ENCODE assay signal across 21 mouse cellular contexts in the genomic region with DNA sequence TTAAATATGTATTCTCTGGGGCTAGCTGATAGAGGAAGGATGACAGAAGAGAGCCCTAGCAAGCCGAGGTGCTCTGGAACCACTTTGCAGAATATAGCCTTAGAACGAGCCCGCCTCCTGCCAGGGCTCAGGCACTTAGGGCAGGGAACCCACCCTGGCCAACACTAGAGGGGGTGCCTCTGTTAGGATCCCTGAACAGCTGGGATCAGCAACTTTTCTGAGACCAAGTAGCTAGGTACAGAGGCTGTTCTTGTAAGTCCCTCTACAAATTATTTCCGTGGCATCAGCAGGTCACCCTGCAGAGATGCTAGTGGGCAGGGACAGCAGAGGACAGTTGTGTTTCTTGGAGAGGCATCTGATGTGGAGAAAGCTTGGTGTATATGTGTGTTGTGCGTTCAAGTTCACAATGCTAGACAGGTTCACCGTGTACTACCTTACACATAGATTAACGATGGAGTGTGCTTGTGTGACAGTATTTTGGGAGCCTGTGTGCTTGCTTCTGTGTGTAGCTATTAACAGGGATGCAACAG. TPM values are rescaled to one million over a fixed set of nuclear protein-coding genes. Genes with fewer than 3 reads are reported as not detected.
DNase-seq lines count a peak whose midpoint lies in the region; ATAC-seq and TF ChIP-seq lines count a peak whose summit lies in the region.
"Had no signal": no experiment of that assay in that cellular context is flagged by ENCODE, and none has a peak within 500 bp of the region (broad histone marks: within the 10 kb centered on the region; RNA-seq: fewer than 3 reads in every experiment).

No protein-coding gene starts in this region.

- peaks cover 79% of the 10 kb centered on the region for H3K27me3 ChIP-seq in kidney, embryonic 16.5 days (ENCODE audit: insufficient read depth, low read length)
- H3K27me3 ChIP-seq in embryonic facial prominence, embryonic 11.5 days (ENCODE audit: control insufficient read depth, insufficient read depth, low read length) = peaks cover 18% of the 10 kb centered on the region
- peaks cover 70% of the 10 kb centered on the region for H3K27me3 ChIP-seq in stomach, embryonic 16.5 days (ENCODE audit: control insufficient read depth, insufficient read depth, low read length)
- peaks cover 83% of the 10 kb centered on the region for H3K27me3 ChIP-seq in forebrain, postnatal 0 days (ENCODE audit: insufficient read depth, low read length)

- DNase-seq in kidney, postnatal 10 days = no peak
- DNase-seq in embryonic facial prominence, embryonic 11.5 days (ENCODE audit: low spot score) = peak; percentile 45
- DNase-seq in forelimb bud, embryonic 11.5 days (ENCODE audit: low read depth, low spot score) = peak; percentile 19
- DNase-seq in thymus, postnatal 0 days (ENCODE audit: low spot score) = no peak
- no peak for DNase-seq in forebrain, postnatal 0 days
- DNase-seq: cerebellum, postnatal 10 days; heart, postnatal 36 days; kidney, postnatal 14 days; layer of hippocampus, adult 9-11 months; liver; lung, adult 2 months; lung, postnatal 4 days; thymus, postnatal 14 days had no signal

- no peak for TF ChIP-seq CTCF in forebrain, postnatal 0 days (IDR thresholded peaks at IDR 0.05; ENCODE audit: low read depth)

- H3K27ac ChIP-seq in kidney, embryonic 16.5 days (ENCODE audit: low read length) = no peak overlapping the region
- no peak overlapping the region for H3K27ac ChIP-seq in embryonic facial prominence, embryonic 11.5 days (replicated peaks; ENCODE audit: low read depth, low read length)
- no peak overlapping the region for H3K27ac ChIP-seq in stomach, embryonic 16.5 days (ENCODE audit: low read length)
- H3K27ac ChIP-seq in forebrain, postnatal 0 days (ENCODE audit: low read depth, low read length) = no peak overlapping the region
- H3K27ac ChIP-seq: intestine, embryonic 15.5 days; midbrain, embryonic 12.5 days had no signal

- ATAC-seq in kidney, embryonic 16.5 days (ENCODE audit: low FRiP score, low TSS enrichment) = no peak
- ATAC-seq in embryonic facial prominence, embryonic 11.5 days (replicated peaks; ENCODE audit: insufficient number of reproducible peaks, low FRiP score, low TSS enrichment, low read depth) = no peak
- ATAC-seq in stomach, embryonic 16.5 days (ENCODE audit: insufficient read depth, low FRiP score) = no peak
- no peak for ATAC-seq in forebrain, postnatal 0 days
- ATAC-seq: CD4-positive, CD25-positive, alpha-beta regulatory T cell, adult 4 months; intestine, embryonic 15.5 days had no signal

- no peak overlapping the region for H3K4me3 ChIP-seq in kidney, embryonic 16.5 days (ENCODE audit: low read length)
- H3K4me3 ChIP-seq in embryonic facial prominence, embryonic 11.5 days (ENCODE audit: low read depth, low read length) = 0 out of 2 replicates have a peak overlapping the region, but pooled peaks have one; percentile 4
- H3K4me3 ChIP-seq in stomach, embryonic 16.5 days (replicated peaks; ENCODE audit: low read length) = no peak overlapping the region
- H3K4me3 ChIP-seq in forebrain, postnatal 0 days (ENCODE audit: low read depth, low read length) = no peak overlapping the region
- H3K4me3 ChIP-seq: intestine, embryonic 15.5 days; midbrain, embryonic 12.5 days; myocyte had no signal

- H3K9me3 ChIP-seq in kidney, embryonic 16.5 days (ENCODE audit: low read length) = no peaks in the 10 kb centered on the region
- H3K9me3 ChIP-seq in embryonic facial prominence, embryonic 11.5 days (replicated peaks; ENCODE audit: control insufficient read depth, low read length) = no peaks in the 10 kb centered on the region
- H3K9me3 ChIP-seq in stomach, embryonic 16.5 days (replicated peaks; ENCODE audit: control insufficient read depth, low read length) = no peaks in the 10 kb centered on the region
- H3K9me3 ChIP-seq in forebrain, postnatal 0 days (ENCODE audit: low read length) = peaks cover 5% of the 10 kb centered on the region; the same call in 1 of the 2 replicates
- H3K9me3 ChIP-seq: intestine, embryonic 15.5 days; midbrain, embryonic 12.5 days had no signal

- 11% methylated on average over 7 of the region's 7 CpGs for WGBS in kidney, embryonic 16.5 days
- WGBS in embryonic facial prominence, embryonic 11.5 days = 8% methylated on average over 7 of the region's 7 CpGs
- WGBS in stomach, embryonic 16.5 days = 24% methylated on average over 7 of the region's 7 CpGs
- 11% methylated on average over 7 of the region's 7 CpGs for WGBS in forebrain, postnatal 0 days

- peak overlapping the region; percentile 35; the same call in 1 of the 2 replicates for H3K4me2 ChIP-seq in kidney, embryonic 16.5 days (replicated peaks; ENCODE audit: low read depth, low read length)
- peak overlapping the region; percentile 52; the same call in 1 of the 2 replicates for H3K4me2 ChIP-seq in embryonic facial prominence, embryonic 11.5 days (ENCODE audit: low read depth, low read length)
- H3K4me2 ChIP-seq in stomach, embryonic 16.5 days (ENCODE audit: low read depth, low read length) = peak overlapping the region; percentile 17; the same call in 1 of the 2 replicates
- H3K4me2 ChIP-seq in forebrain, postnatal 0 days (ENCODE audit: low read depth) = no peak overlapping the region
- H3K4me2 ChIP-seq: heart, embryonic 11.5 days; intestine, embryonic 15.5 days; midbrain, embryonic 12.5 days had no signal

- no peaks in the 10 kb centered on the region for H3K36me3 ChIP-seq in kidney, embryonic 16.5 days (ENCODE audit: insufficient read depth, low read length)
- no peaks in the 10 kb centered on the region for H3K36me3 ChIP-seq in embryonic facial prominence, embryonic 11.5 days (replicated peaks; ENCODE audit: control insufficient read depth, insufficient read depth, low read depth, low read length)
- no peaks in the 10 kb centered on the region for H3K36me3 ChIP-seq in stomach, embryonic 16.5 days (ENCODE audit: control insufficient read depth, insufficient read depth, low read length)
- no peaks in the 10 kb centered on the region for H3K36me3 ChIP-seq in forebrain, postnatal 0 days (ENCODE audit: insufficient read depth)
- H3K36me3 ChIP-seq: G1E; intestine, embryonic 15.5 days; midbrain, embryonic 12.5 days had no signal

- peaks cover 8% of the 10 kb centered on the region for H3K4me1 ChIP-seq in kidney, embryonic 16.5 days (ENCODE audit: insufficient read depth, low read length)
- H3K4me1 ChIP-seq in embryonic facial prominence, embryonic 11.5 days (ENCODE audit: control insufficient read depth, insufficient read depth, low read length) = peaks cover 5% of the 10 kb centered on the region
- H3K4me1 ChIP-seq in stomach, embryonic 16.5 days (ENCODE audit: control insufficient read depth, insufficient read depth, low read length) = peaks cover 5% of the 10 kb centered on the region; the same call in 1 of the 2 replicates
- H3K4me1 ChIP-seq in forebrain, postnatal 0 days (ENCODE audit: insufficient read depth) = no peaks in the 10 kb centered on the region

- no peak overlapping the region for H3K9ac ChIP-seq in kidney, embryonic 16.5 days (replicated peaks; ENCODE audit: low read length)
- peak overlapping the region; percentile 94 for H3K9ac ChIP-seq in embryonic facial prominence, embryonic 11.5 days (replicated peaks; ENCODE audit: low read length)
- 0 out of 2 replicates have a peak overlapping the region, but pooled peaks have one; percentile 18 for H3K9ac ChIP-seq in stomach, embryonic 16.5 days (ENCODE audit: low read length)
- H3K9ac ChIP-seq in forebrain, postnatal 0 days = no peak overlapping the region
- H3K9ac ChIP-seq: intestine, embryonic 15.5 days; midbrain, embryonic 12.5 days had no signal

RNA-seq across cellular contexts. Expression of a gene that starts 5.8 kb away (rescaled TPM):
- polyA plus RNA-seq in kidney, embryonic 16.5 days (2015; fragmentation: Nextera tagmentation; extraction: Ambion mirVana) = 13.3 and 15.9 TPM in 2 replicates
- 42.5 and 55.0 TPM in 2 replicates for polyA plus RNA-seq in embryonic facial prominence, embryonic 11.5 days (2014; fragmentation: Nextera tagmentation; extraction: Ambion mirVana)
- 2.6 and 3.4 TPM in 2 replicates for polyA plus RNA-seq in stomach, embryonic 16.5 days (2015; fragmentation: Nextera tagmentation; extraction: Ambion mirVana)
- 4.7 and 5.4 TPM in 2 replicates for polyA plus RNA-seq in thymus, postnatal 0 days (2015; fragmentation: Nextera tagmentation; extraction: Ambion mirVana)
- total RNA-seq in forebrain, postnatal 0 days (2014; rRNA removed) = 0.92 and 1.1 TPM in 2 replicates
- polyA plus RNA-seq in forebrain, postnatal 0 days (2015; fragmentation: Nextera tagmentation; extraction: Ambion mirVana) = 0.39 and 0.70 TPM in 2 replicates
- total RNA-seq: G1E had no signal
- polyA plus RNA-seq: CD4-positive, CD25-positive, alpha-beta regulatory T cell, adult 4 months; G1E; myocyte had no signal

Comparison
In these comparisons a context has a peak if more than half of its experiments do, and no peak if none do; other contexts are left out.
1. H3K9ac ChIP-seq: peak in embryonic facial prominence, embryonic 11.5 days (single experiment) and stomach, embryonic 16.5 days (single experiment); none in kidney, embryonic 16.5 days (single experiment) and forebrain, postnatal 0 days (single experiment).
2. DNase-seq: peak in embryonic facial prominence, embryonic 11.5 days (single experiment) and forelimb bud, embryonic 11.5 days (single experiment); none in kidney, postnatal 10 days (single experiment), thymus, postnatal 0 days (single experiment) and forebrain, postnatal 0 days (single experiment).